Mouse (Mus musculus): ENCODE data around the gene Rag1.

The Rag1 gene

GRCm38 (mm10) chr2:101638979-101639839, 10.1 kb downstream of the Rag1 start:
- DNase-seq (ENCODE audit: low read depth, low spot score), result no peak

DNA sequence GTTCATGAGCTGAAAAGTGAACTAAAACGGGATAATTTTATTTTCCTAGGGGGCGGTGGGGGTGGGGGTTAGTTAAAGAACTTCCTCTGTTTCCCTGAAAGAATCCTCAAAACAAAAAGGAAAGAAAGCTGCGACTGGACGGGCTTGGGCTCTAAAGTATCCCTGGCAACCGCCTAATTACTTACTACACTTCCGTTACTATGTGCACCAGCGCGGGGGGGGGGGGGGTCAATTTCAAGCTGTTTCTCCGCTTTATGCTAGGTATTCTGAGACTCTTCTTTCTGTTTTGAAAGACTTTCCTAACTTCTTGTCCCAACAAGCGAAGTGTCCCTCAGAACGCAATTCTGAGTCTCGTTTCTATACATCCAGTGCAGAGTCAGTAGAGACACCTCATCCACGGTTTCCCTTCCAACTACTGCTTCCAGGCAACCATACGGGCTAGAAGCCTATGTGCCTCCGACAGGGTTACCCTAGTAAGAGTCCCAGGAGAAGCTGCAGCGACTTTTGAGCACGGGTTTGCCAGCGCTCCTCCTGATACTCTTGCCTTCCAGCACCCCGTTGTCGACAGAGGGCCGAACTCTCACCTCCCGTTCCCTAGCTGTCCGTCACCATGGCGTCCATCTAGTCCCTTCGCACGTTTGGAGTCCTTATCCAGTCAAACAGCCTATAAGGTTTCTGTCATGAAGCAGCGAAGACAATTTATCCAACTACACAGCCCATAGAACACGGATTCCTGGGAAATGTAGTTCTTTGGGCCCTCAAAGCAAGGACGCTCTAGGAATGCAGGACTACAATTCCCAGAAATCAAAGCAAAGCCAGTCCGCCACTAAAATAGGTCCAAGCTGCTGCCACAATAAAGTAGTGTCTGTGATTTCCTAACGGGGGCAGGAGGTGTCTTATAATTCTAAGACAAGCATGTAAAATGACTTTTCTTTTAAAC, 20.7 kb downstream of the Rag1 start:
- DNase-seq (ENCODE audit: low read depth, low spot score), result peak; percentile 94

- DNase-seq (ENCODE audit: low read depth, low spot score), result no peak
These were observed 22.1 kb downstream of the Rag1 start for GRCm38 (mm10) chr2:101627227-101627626.

GRCm38 (mm10) chr2:101624526-101624925, 24.8 kb downstream of the Rag1 start, which contains the start of gene Rag2:
Rag2 (plus strand) TSS chr2:101624718.
- no peak for DNase-seq (ENCODE audit: low read depth, low spot score)

GRCm38 (mm10) chr2:101624011-101624410, 25.3 kb downstream of the Rag1 start:
- no peak for DNase-seq (ENCODE audit: low read depth, low spot score)

GRCm38 (mm10) chr2:101623042-101623441, 26.3 kb downstream of the Rag1 start:
- DNase-seq (ENCODE audit: low read depth, low spot score), result no peak

- no peak for DNase-seq (ENCODE audit: low read depth, low spot score)
These were observed 27.7 kb downstream of the Rag1 start for GRCm38 (mm10) chr2:101621611-101622010.

DNA sequence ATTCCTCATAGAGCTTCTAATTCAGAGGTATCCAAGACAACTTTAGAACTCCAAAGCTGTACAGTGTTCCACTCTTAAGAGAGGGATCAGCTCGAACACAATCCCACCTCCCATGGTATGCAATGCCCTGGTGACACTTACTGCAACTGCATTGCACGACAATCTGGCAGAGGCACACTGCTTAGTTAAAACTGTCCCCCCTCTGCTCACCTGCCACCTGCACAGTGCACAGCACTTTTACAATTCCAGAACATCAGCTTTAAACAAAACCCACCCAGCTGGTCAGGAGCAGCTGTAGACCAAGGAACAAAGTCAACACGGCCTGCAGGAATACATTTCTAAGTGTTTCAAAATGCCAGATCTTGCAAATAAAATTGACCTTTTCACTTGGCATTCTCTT, 28.4 kb downstream of the Rag1 start:
- DNase-seq (ENCODE audit: low read depth, low spot score), result no peak

GRCm38 (mm10) chr2:101618373-101618772, 30.9 kb downstream of the Rag1 start:
- no peak for DNase-seq (ENCODE audit: low read depth, low spot score)

DNA sequence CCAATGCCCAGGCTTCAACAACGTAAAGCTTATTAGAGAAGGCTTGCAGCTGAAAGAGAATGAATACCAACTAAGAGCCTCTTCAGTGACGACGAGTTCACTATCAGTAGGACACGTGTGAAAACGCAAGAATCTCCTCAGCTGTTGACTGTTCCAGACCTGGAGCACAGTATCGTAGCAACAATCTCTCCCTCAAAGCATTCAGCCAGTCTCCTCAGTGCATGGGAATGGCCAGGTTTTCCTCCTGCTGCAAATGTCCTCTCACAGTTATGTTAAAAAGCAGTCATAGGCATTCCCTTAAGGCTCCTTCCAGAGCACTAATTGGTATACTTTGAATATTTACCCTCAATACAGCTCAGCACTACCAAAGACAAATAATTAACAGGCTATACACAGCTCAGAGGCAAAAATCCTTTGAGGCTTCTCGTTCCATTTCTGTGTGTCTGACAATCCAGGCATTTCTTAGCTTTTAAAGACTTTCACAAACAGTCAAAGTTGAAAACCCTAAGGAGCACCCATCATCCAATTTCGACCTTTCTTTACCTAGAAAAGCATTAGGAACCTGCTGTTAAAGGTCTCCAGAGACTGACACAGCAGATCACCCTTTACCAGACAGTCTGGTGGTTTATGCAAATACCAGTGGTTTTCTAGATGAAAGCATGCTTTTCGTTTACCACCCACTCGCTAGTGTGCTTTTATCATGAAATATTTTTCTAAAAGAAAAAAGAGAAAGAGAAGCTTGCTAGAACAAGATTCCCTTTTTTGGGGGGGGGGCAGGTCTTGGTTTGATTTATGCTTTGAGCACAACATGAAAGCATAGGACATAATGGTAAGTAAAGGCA, 33.6 kb downstream of the Rag1 start:
- DNase-seq (ENCODE audit: low read depth, low spot score), result no peak

DNA sequence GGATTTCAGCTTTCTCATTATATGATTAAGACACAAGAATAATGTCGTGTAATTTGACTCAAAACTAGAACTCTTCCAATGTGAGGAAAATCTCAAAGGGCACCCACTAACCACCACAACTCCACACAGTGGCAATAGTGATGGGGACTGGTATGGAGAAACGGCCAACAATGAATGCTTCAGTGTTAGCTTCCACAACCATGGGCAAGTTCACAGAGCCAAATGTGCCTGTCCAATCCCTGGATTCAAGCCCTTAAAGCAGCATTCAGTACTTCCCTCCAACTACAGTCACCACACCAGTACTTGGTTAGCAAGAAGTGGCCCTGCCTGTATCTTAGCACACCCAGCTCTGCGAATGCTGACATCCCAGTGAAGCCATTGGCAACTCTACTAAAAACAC, 38.4 kb downstream of the Rag1 start:
- no peak for DNase-seq (ENCODE audit: low read depth, low spot score)

DNA sequence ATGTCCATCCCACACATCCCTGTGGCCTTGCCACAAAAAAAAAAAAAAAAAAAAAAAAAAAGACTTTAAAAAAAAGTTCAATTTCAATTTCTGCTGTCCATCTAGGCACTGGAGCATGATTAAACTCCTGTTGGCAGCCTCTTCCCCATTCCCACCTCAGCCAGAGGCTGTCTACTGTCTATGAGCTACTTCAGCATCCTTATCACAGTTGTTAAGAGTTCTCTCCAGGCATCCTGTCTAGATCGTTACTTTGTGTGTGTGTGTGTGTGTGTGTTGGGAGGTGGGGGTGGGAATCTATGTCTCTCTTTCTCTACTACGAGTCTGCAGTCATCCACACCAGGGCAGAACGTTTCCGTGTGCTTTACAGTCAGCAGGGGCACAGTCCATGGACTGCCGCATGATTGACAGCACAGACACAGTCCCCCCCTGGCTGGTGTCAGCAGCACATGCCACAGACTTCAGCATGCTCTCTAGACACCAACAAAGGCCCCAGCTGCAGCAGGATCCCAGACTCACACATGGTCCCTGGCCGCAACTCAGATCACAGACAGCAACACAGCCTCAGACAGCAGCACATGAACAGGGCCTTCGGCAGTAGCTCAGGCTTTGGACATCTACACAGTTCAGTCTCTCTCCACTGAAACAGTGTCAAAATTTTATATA, 40.9 kb downstream of the Rag1 start:
- no peak for DNase-seq (ENCODE audit: low read depth, low spot score)

DNA sequence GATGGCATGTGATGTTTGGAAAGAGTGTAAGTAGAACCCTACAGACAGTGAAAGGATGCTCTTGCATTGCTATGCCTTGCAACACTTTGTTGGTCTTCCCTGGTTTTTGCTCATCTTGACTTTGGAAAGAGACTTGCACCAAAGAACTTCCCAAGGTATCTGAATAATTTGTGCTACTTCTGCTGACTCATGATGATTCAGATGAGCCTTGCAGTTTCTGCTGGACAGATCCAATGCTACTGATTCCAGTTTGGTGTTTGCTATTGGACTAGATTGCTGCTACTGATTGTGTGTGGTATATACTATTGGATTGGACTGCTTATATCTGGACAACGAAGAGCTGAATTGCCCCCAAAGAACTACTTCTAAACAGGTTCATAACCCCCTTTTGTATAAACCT, 46.2 kb downstream of the Rag1 start:
- peak; percentile 39 for DNase-seq (ENCODE audit: low read depth, low spot score)

GRCm38 (mm10) chr2:101600703-101601102, 48.6 kb downstream of the Rag1 start:
- DNase-seq (ENCODE audit: low read depth, low spot score), result no peak

- no peak for DNase-seq (ENCODE audit: low read depth, low spot score)
These were observed 50.8 kb downstream of the Rag1 start for GRCm38 (mm10) chr2:101598190-101599181.

GRCm38 (mm10) chr2:101597186-101597585, 52.1 kb downstream of the Rag1 start:
- no peak for DNase-seq (ENCODE audit: low read depth, low spot score)

GRCm38 (mm10) chr2:101594681-101595080, 54.6 kb downstream of the Rag1 start:
- no peak for DNase-seq (ENCODE audit: low read depth, low spot score)

DNA sequence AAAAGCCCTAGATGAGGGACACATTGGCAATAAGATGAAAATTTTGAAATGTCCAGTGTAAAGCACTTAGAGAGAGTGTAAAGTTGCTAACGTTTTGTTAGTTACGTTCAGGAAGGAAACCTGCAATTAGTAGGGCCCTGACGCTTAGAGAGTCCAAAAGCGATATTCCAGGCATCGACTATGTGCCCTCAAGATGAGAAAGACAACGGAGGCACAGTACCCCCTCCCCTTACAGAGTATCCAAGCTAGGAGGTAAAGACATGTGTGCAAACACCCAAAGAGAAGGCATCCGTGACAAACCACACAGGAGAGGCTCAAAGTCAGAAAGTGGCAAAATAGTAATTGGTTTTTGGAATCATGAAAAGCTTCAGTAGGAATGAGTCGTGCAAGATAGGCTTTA, 56.4 kb downstream of the Rag1 start:
- DNase-seq (ENCODE audit: low read depth, low spot score), result no peak

DNA sequence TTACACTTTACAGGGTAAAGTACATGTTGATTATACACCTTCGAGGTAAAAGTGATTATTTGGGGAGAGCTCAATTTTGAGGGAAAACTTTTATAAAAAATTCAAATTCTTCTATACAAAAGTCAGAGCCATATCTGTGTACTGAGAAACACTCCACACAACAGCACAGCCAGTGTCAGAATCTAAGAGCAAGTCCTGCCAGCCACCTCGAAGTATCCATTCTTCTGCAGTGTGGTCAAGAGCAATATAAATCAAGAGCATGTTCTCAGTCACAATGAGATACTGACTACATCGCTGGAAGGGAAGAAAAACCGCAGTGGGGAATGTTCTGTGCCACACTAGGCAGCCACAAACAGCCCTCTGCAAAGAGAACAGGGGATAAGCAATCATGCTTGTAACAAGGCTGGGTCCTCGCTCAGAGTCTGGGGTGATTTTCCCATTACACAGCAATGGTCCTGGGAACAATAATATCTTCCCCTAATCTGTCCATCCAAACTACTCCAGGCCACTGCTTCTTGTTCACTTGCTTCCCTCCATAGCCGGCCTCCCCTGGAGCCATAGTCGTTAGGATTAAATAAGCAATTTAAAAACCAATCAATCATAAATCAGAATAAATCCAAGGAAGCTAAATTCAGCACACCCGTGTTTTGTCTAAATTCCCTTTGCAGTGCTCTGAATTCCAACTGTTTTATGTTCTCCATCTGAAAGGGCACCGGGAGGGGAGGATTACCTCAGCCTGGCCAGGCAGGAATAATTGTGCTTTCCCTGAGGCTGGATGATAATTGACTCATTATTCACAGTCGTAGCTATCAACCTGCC, 57.1 kb downstream of the Rag1 start:
- DNase-seq (ENCODE audit: low read depth, low spot score), result no peak
